Mouse (Mus musculus): ENCODE measurements around the gene Magi3. TPM values are rescaled to one million over a fixed set of nuclear protein-coding genes. Genes with fewer than 3 reads are reported as not detected.

The Magi3 gene
- 3.2 and 4.1 TPM in 2 replicates for polyA plus RNA-seq (2014; fragmentation: Nextera tagmentation; extraction: Ambion mirVana)

- WGBS = under 1% methylated on average over 39 of the region's 46 CpGs
- peaks cover 13% of the 10 kb centered on the region for H3K4me1 ChIP-seq (replicated peaks; ENCODE audit: control insufficient read depth, insufficient read depth, low read length)
- DNase-seq (ENCODE audit: low spot score) (peak; percentile 97), ATAC-seq (replicated peaks; ENCODE audit: low FRiP score) (peak; percentile 99)
- H3K27ac ChIP-seq (ENCODE audit: low read depth, low read length) = peak within 1 kb of the TSS; percentile 94
- peak within 1 kb of the TSS; percentile 76 for H3K4me3 ChIP-seq (ENCODE audit: low read depth, low read length)
- peak within 1 kb of the TSS; percentile 82 for H3K9ac ChIP-seq (ENCODE audit: low read depth, low read length)
- no peaks in the 10 kb centered on the region for H3K27me3 ChIP-seq (replicated peaks; ENCODE audit: control insufficient read depth, insufficient read depth, low read length)
- no peaks in the 10 kb centered on the region for H3K9me3 ChIP-seq (ENCODE audit: control insufficient read depth, low read length)
- H3K36me3 ChIP-seq (ENCODE audit: control insufficient read depth, insufficient read depth, low read length) = no peaks in the 10 kb centered on the region
- peak within 1 kb of the TSS; percentile 88 for H3K4me2 ChIP-seq
These were observed at the start of gene Magi3 for GRCm38 (mm10) chr3:104220295-104220965. TSS of gene Magi3 (minus strand) at chr3:104220374.

- Histone ChIP-seq H3K9me3 (ENCODE audit: control insufficient read depth, low read length) (no peaks in the 10 kb centered on the region), H3K4me3 (ENCODE audit: low read depth, low read length) (no peak overlapping the region), H3K4me1 (replicated peaks; ENCODE audit: control insufficient read depth, insufficient read depth, low read length) (no peaks in the 10 kb centered on the region), H3K4me2 (no peak overlapping the region), H3K27ac (ENCODE audit: low read depth, low read length) (no peak overlapping the region), H3K36me3 (ENCODE audit: control insufficient read depth, insufficient read depth, low read length) (no peaks in the 10 kb centered on the region), H3K9ac (ENCODE audit: low read depth, low read length) (no peak overlapping the region), H3K27me3 (replicated peaks; ENCODE audit: control insufficient read depth, insufficient read depth, low read length) (no peaks in the 10 kb centered on the region)
- DNase-seq (ENCODE audit: low spot score) = no peak
- WGBS = 81% methylated on average over 6 of the region's 6 CpGs
- ATAC-seq (replicated peaks; ENCODE audit: low FRiP score) = no peak
These were observed 44.5 kb upstream of the Magi3 start for GRCm38 (mm10) chr3:104264530-104265145.

- no peaks in the 10 kb centered on the region for H3K9me3 ChIP-seq (ENCODE audit: control insufficient read depth, low read length)
- 83% methylated on average over 5 of the region's 5 CpGs for WGBS
- no peak overlapping the region for H3K27ac ChIP-seq (ENCODE audit: low read depth, low read length)
- H3K4me1 ChIP-seq (replicated peaks; ENCODE audit: control insufficient read depth, insufficient read depth, low read length) = no peaks in the 10 kb centered on the region
- no peaks in the 10 kb centered on the region for H3K36me3 ChIP-seq (ENCODE audit: control insufficient read depth, insufficient read depth, low read length)
- no peaks in the 10 kb centered on the region for H3K27me3 ChIP-seq (replicated peaks; ENCODE audit: control insufficient read depth, insufficient read depth, low read length)
- ATAC-seq (replicated peaks; ENCODE audit: low FRiP score) (no peak), DNase-seq (ENCODE audit: low spot score) (no peak)
- no peak overlapping the region for H3K4me3 ChIP-seq (ENCODE audit: low read depth, low read length)
- H3K4me2 ChIP-seq = no peak overlapping the region
- no peak overlapping the region for H3K9ac ChIP-seq (ENCODE audit: low read depth, low read length)
These were observed 40.0 kb upstream of the Magi3 start for GRCm38 (mm10) chr3:104260221-104260620.

GRCm38 (mm10) chr3:104259168-104259567, 39.0 kb upstream of the Magi3 start:
- 72% methylated on average over 4 of the region's 4 CpGs for WGBS
- ATAC-seq (replicated peaks; ENCODE audit: low FRiP score) (no peak), DNase-seq (ENCODE audit: low spot score) (no peak)
- no peaks in the 10 kb centered on the region for H3K9me3 ChIP-seq (ENCODE audit: control insufficient read depth, low read length)
- no peak overlapping the region for H3K4me2 ChIP-seq
- H3K4me1 ChIP-seq (replicated peaks; ENCODE audit: control insufficient read depth, insufficient read depth, low read length) = no peaks in the 10 kb centered on the region
- H3K9ac ChIP-seq (ENCODE audit: low read depth, low read length) = no peak overlapping the region
- no peaks in the 10 kb centered on the region for H3K36me3 ChIP-seq (ENCODE audit: control insufficient read depth, insufficient read depth, low read length)
- H3K27me3 ChIP-seq (replicated peaks; ENCODE audit: control insufficient read depth, insufficient read depth, low read length) = no peaks in the 10 kb centered on the region
- no peak overlapping the region for H3K27ac ChIP-seq (ENCODE audit: low read depth, low read length)
- no peak overlapping the region for H3K4me3 ChIP-seq (ENCODE audit: low read depth, low read length)

- H3K9me3 ChIP-seq (ENCODE audit: control insufficient read depth, low read length) = no peaks in the 10 kb centered on the region
- no peaks in the 10 kb centered on the region for H3K36me3 ChIP-seq (ENCODE audit: control insufficient read depth, insufficient read depth, low read length)
- no peak overlapping the region for H3K9ac ChIP-seq (ENCODE audit: low read depth, low read length)
- no peaks in the 10 kb centered on the region for H3K4me1 ChIP-seq (replicated peaks; ENCODE audit: control insufficient read depth, insufficient read depth, low read length)
- no peak for ATAC-seq (replicated peaks; ENCODE audit: low FRiP score)
- no peak overlapping the region for H3K4me3 ChIP-seq (ENCODE audit: low read depth, low read length)
- no peaks in the 10 kb centered on the region for H3K27me3 ChIP-seq (replicated peaks; ENCODE audit: control insufficient read depth, insufficient read depth, low read length)
- WGBS = 71% methylated on average over 3 of the region's 3 CpGs
- no peak overlapping the region for H3K4me2 ChIP-seq
- H3K27ac ChIP-seq (ENCODE audit: low read depth, low read length) = no peak overlapping the region
- DNase-seq (ENCODE audit: low spot score) = no peak
These were observed 36.9 kb upstream of the Magi3 start for GRCm38 (mm10) chr3:104257041-104257440.

GRCm38 (mm10) chr3:104253760-104254159, 33.6 kb upstream of the Magi3 start:
- H3K36me3 ChIP-seq (ENCODE audit: control insufficient read depth, insufficient read depth, low read length) = no peaks in the 10 kb centered on the region
- no peak for DNase-seq (ENCODE audit: low spot score)
- 58% methylated on average over 3 of the region's 3 CpGs for WGBS
- no peaks in the 10 kb centered on the region for H3K4me1 ChIP-seq (replicated peaks; ENCODE audit: control insufficient read depth, insufficient read depth, low read length)
- no peak overlapping the region for H3K4me3 ChIP-seq (ENCODE audit: low read depth, low read length)
- no peak overlapping the region for H3K27ac ChIP-seq (ENCODE audit: low read depth, low read length)
- no peaks in the 10 kb centered on the region for H3K9me3 ChIP-seq (ENCODE audit: control insufficient read depth, low read length)
- no peaks in the 10 kb centered on the region for H3K27me3 ChIP-seq (replicated peaks; ENCODE audit: control insufficient read depth, insufficient read depth, low read length)
- no peak for ATAC-seq (replicated peaks; ENCODE audit: low FRiP score)
- no peak overlapping the region for H3K4me2 ChIP-seq
- no peak overlapping the region for H3K9ac ChIP-seq (ENCODE audit: low read depth, low read length)

GRCm38 (mm10) chr3:104247850-104248249, 27.7 kb upstream of the Magi3 start:
- Histone ChIP-seq H3K9me3 (ENCODE audit: control insufficient read depth, low read length) (no peaks in the 10 kb centered on the region), H3K36me3 (ENCODE audit: control insufficient read depth, insufficient read depth, low read length) (no peaks in the 10 kb centered on the region), H3K9ac (ENCODE audit: low read depth, low read length) (no peak overlapping the region), H3K4me2 (no peak overlapping the region), H3K27ac (ENCODE audit: low read depth, low read length) (no peak overlapping the region), H3K4me1 (replicated peaks; ENCODE audit: control insufficient read depth, insufficient read depth, low read length) (no peaks in the 10 kb centered on the region), H3K27me3 (replicated peaks; ENCODE audit: control insufficient read depth, insufficient read depth, low read length) (no peaks in the 10 kb centered on the region), H3K4me3 (ENCODE audit: low read depth, low read length) (no peak overlapping the region)
- WGBS = 53% methylated on average over 4 of the region's 4 CpGs
- ATAC-seq (replicated peaks; ENCODE audit: low FRiP score) (no peak), DNase-seq (ENCODE audit: low spot score) (no peak)

- Histone ChIP-seq H3K4me1 (replicated peaks; ENCODE audit: control insufficient read depth, insufficient read depth, low read length) (no peaks in the 10 kb centered on the region), H3K9me3 (ENCODE audit: control insufficient read depth, low read length) (no peaks in the 10 kb centered on the region), H3K27me3 (replicated peaks; ENCODE audit: control insufficient read depth, insufficient read depth, low read length) (no peaks in the 10 kb centered on the region), H3K27ac (ENCODE audit: low read depth, low read length) (no peak overlapping the region), H3K36me3 (ENCODE audit: control insufficient read depth, insufficient read depth, low read length) (no peaks in the 10 kb centered on the region), H3K4me2 (no peak overlapping the region), H3K4me3 (ENCODE audit: low read depth, low read length) (no peak overlapping the region), H3K9ac (ENCODE audit: low read depth, low read length) (no peak overlapping the region)
- WGBS = 36% methylated on average over 1 of the region's 1 CpGs
- DNase-seq (ENCODE audit: low spot score) (no peak), ATAC-seq (replicated peaks; ENCODE audit: low FRiP score) (no peak)
These were observed 26.9 kb upstream of the Magi3 start for GRCm38 (mm10) chr3:104247057-104247456.

- DNase-seq (ENCODE audit: low spot score) (no peak), ATAC-seq (replicated peaks; ENCODE audit: low FRiP score) (no peak)
- H3K4me1 ChIP-seq (replicated peaks; ENCODE audit: control insufficient read depth, insufficient read depth, low read length) = no peaks in the 10 kb centered on the region
- no peak overlapping the region for H3K9ac ChIP-seq (ENCODE audit: low read depth, low read length)
- no peaks in the 10 kb centered on the region for H3K27me3 ChIP-seq (replicated peaks; ENCODE audit: control insufficient read depth, insufficient read depth, low read length)
- no peaks in the 10 kb centered on the region for H3K9me3 ChIP-seq (ENCODE audit: control insufficient read depth, low read length)
- no peak overlapping the region for H3K27ac ChIP-seq (ENCODE audit: low read depth, low read length)
- 82% methylated on average over 8 of the region's 8 CpGs for WGBS
- H3K36me3 ChIP-seq (ENCODE audit: control insufficient read depth, insufficient read depth, low read length) = no peaks in the 10 kb centered on the region
- no peak overlapping the region for H3K4me2 ChIP-seq
- H3K4me3 ChIP-seq (ENCODE audit: low read depth, low read length) = no peak overlapping the region
These were observed 24.2 kb upstream of the Magi3 start for GRCm38 (mm10) chr3:104244373-104244772.
